Mouse (Mus musculus): ENCODE data around the gene Bola2. TPM values are rescaled to one million over a fixed set of nuclear protein-coding genes. Genes with fewer than 3 reads are reported as not detected.

The Bola2 gene
- total and polyA plus RNA-seq, 3 experiments = 60.4 to 341 (median 136) TPM

- TF ChIP-seq SMC3 (IDR thresholded peaks at IDR 0.05; ENCODE audit: low read depth, low read length) (no peak), E2F4 (IDR thresholded peaks at IDR 0.05; ENCODE audit: insufficient replicate concordance, low read depth, low read length) (no peak), ZC3H11A (IDR thresholded peaks at IDR 0.05; ENCODE audit: low read depth, low read length) (no peak), MXI1 (IDR thresholded peaks at IDR 0.05; ENCODE audit: low read depth, low read length) (peak; percentile 75; the same call in 1 of the 2 replicates), GABPA (IDR thresholded peaks at IDR 0.05; ENCODE audit: insufficient replicate concordance, low read depth, low read length) (no peak), ELF1 (IDR thresholded peaks at IDR 0.05; ENCODE audit: low read depth, low read length) (peak; percentile 80), USF2 (conservative IDR thresholded peaks at IDR 0.05; ENCODE audit: low read depth, low read length) (no peak), NELFE (IDR thresholded peaks at IDR 0.05; ENCODE audit: low read depth, low read length) (peak; percentile 84)
Measured at GRCm38 (mm10) chr7:126704121-126704980, 9.2 kb downstream of the Bola2 start (continued).

- Histone ChIP-seq H3K27me3 (replicated peaks) (no peaks in the 10 kb centered on the region), H3K36me3 (replicated peaks in 1 of 2; ENCODE audit: control insufficient read depth in 1 of 2, insufficient read depth in 1 of 2, low read length in 1 of 2) (peaks cover 0 to 4% of the 10 kb centered on the region in 2 experiments), H3K4me2 (ENCODE audit: insufficient read depth, low read depth, poor library complexity, severe bottlenecking) (peak within 1 kb of the TSS; percentile 39), H3K79me2 (replicated peaks; ENCODE audit: control insufficient read depth, extremely low read depth, insufficient read depth, poor library complexity, severe bottlenecking) (peaks cover 17% of the 10 kb centered on the region), H3K9ac (ENCODE audit: insufficient read depth, low read depth) (peak within 1 kb of the TSS; percentile 34), H3K4me1 (ENCODE audit: control insufficient read depth in 1 of 2, insufficient read depth in 2 of 2) (peaks cover 26 to 36% of the 10 kb centered on the region in 2 experiments), H3K9me3 (replicated peaks; ENCODE audit: low read length) (peaks cover 6% of the 10 kb centered on the region), H3K4me3 (replicated peaks in 1 of 3; ENCODE audit: low read depth in 2 of 3, low read length in 2 of 3, poor library complexity in 1 of 3) (peak within 1 kb of the TSS in 2 of 3 experiments; percentile 17 to 18), H3K27ac (ENCODE audit: insufficient read depth, low read depth) (peak within 1 kb of the TSS; percentile 28; the same call in 1 of the 2 replicates)
- peak; percentile 85 for DNase-seq (ENCODE audit: extremely low read depth)
- in situ Hi-C loops (cut with MboI; ENCODE audit: low pct_ligation_motif_present, low pct_unique_long_range_greater_than_20kb, low sequenced_read_pairs) = loop anchor here (10.0 kb wide), 4 partner anchors 187 to 1217 kb away; partner anchors contain the start of genes Mvp, Pagr1a and Pagr1b
- dilution Hi-C loops (cut with MboI; ENCODE audit: extremely low pct_ligation_motif_present, extremely low pct_unique_long_range_greater_than_20kb, low sequenced_read_pairs) = no loop called here
- peak; percentile 82; the same call in 1 of the 2 replicates for TF ChIP-seq IRF4 (IDR thresholded peaks at IDR 0.05; ENCODE audit: low read depth, low read length)
- peak; percentile 6; the same call in 1 of the 2 replicates for TF ChIP-seq TCF12 (IDR thresholded peaks at IDR 0.05; ENCODE audit: low read depth, low read length)
- TF ChIP-seq NELFE (IDR thresholded peaks at IDR 0.05; ENCODE audit: low read depth, low read length) = no peak
- TF ChIP-seq USF2 (conservative IDR thresholded peaks at IDR 0.05; ENCODE audit: low read depth, low read length) = no peak
- TF ChIP-seq PAX5 (IDR thresholded peaks at IDR 0.05; ENCODE audit: low read length) = no peak
- no peak for TF ChIP-seq ZC3H11A (IDR thresholded peaks at IDR 0.05; ENCODE audit: low read depth, low read length)
- peak; percentile 58; the same call in 1 of the 2 replicates for TF ChIP-seq MYC (IDR thresholded peaks at IDR 0.05; ENCODE audit: low read depth, low read length)
- 0 out of 2 replicates have a peak, but pooled peaks have one; percentile 13 for TF ChIP-seq E2F4 (IDR thresholded peaks at IDR 0.05; ENCODE audit: insufficient replicate concordance, low read depth, low read length)
- TF ChIP-seq NRF1 (IDR thresholded peaks at IDR 0.05; ENCODE audit: low read depth, low read length) = peak; percentile 69
- peak; percentile 53 for TF ChIP-seq EP300 (IDR thresholded peaks at IDR 0.05; ENCODE audit: low read length)
- TF ChIP-seq CHD1 (IDR thresholded peaks at IDR 0.05; ENCODE audit: low read depth, low read length) = no peak; the same call in 1 of the 2 replicates
- TF ChIP-seq ELF1 (IDR thresholded peaks at IDR 0.05; ENCODE audit: low read depth, low read length) = no peak; the same call in 1 of the 2 replicates
- 0 out of 2 replicates have a peak, but pooled peaks have one; percentile 36 for TF ChIP-seq UBTF (IDR thresholded peaks at IDR 0.05; ENCODE audit: low read depth, low read length)
- TF ChIP-seq MAX (IDR thresholded peaks at IDR 0.05; ENCODE audit: low read length) = 0 out of 2 replicates have a peak, but pooled peaks have one; percentile 18
- no peak for TF ChIP-seq CTCF (conservative IDR thresholded peaks at IDR 0.05 in 1 of 2, IDR thresholded peaks at IDR 0.05 in 1 of 2; ENCODE audit: low read depth in 2 of 2, low read length in 2 of 2)
- no peak for TF ChIP-seq POLR2AphosphoS2 (IDR thresholded peaks at IDR 0.05; ENCODE audit: low read depth, low read length)
- no peak for TF ChIP-seq KAT2A (IDR thresholded peaks at IDR 0.05; ENCODE audit: insufficient replicate concordance, low read length)
- peak; percentile 69 for TF ChIP-seq ETS1 (conservative IDR thresholded peaks at IDR 0.05; ENCODE audit: low read depth, low read length)
- no peak for TF ChIP-seq RCOR1 (conservative IDR thresholded peaks at IDR 0.05; ENCODE audit: low read depth, low read length)
- no peak for TF ChIP-seq ZKSCAN1 (IDR thresholded peaks at IDR 0.05; ENCODE audit: borderline replicate concordance, low read depth, low read length)
- no peak for TF ChIP-seq ZNF384 (IDR thresholded peaks at IDR 0.05; ENCODE audit: low read depth, low read length)
- no peak for TF ChIP-seq ZMIZ1 (IDR thresholded peaks at IDR 0.05; ENCODE audit: low read depth, low read length)
- TF ChIP-seq JUN (IDR thresholded peaks at IDR 0.05; ENCODE audit: insufficient read depth, low read depth, low read length) = no peak
- TF ChIP-seq SIN3A (IDR thresholded peaks at IDR 0.05; ENCODE audit: low read length) = no peak; the same call in 1 of the 2 replicates
- TF ChIP-seq MXI1 (IDR thresholded peaks at IDR 0.05; ENCODE audit: low read depth, low read length) = peak; percentile 67; the same call in 1 of the 2 replicates
- no peak for TF ChIP-seq SMC3 (IDR thresholded peaks at IDR 0.05; ENCODE audit: low read depth, low read length)
- no peak for TF ChIP-seq MAFK (IDR thresholded peaks at IDR 0.05; ENCODE audit: insufficient replicate concordance, low read length)
- TF ChIP-seq CHD2 (IDR thresholded peaks at IDR 0.05; ENCODE audit: low read length) = no peak
- TF ChIP-seq BHLHE40 (IDR thresholded peaks at IDR 0.05; ENCODE audit: low read depth, low read length) = peak; percentile 46; the same call in 1 of the 2 replicates
- TF ChIP-seq HCFC1 (IDR thresholded peaks at IDR 0.05; ENCODE audit: low read depth, low read length) = no peak; the same call in 1 of the 2 replicates
Measured at GRCm38 (mm10) chr7:126707442-126708174, 12.4 kb downstream of the Bola2 start, which contains the start of gene Coro1a. Coro1a (minus strand) TSS chr7:126707787.

Measured in CH12.LX (cell line).